Mouse (Mus musculus): ENCODE data around the gene Inpp5k. TPM values are rescaled to one million over a fixed set of nuclear protein-coding genes. Genes with fewer than 3 reads are reported as not detected.

The Inpp5k gene
- polyA plus RNA-seq, 1 experiment = 81.3 TPM

DNA sequence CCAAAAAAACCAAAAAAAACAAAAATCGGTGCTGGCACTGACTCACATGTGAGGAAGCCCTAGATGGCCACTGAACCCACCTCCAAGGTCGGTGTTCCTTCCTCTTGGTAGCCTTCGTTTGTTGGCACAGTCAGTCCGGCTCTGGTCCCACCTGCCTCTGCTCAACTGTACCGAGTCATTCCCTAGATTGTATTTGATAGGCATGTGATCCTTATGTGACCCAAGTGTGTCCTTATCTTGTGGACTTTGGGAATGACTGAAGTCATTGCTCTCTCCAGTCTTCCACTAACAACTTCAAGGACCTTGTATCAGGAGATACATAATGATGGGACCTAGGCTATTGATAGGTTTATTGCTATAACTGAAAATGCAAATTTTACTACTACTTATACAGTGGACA lies 26.0 kb upstream of the Inpp5k start:
- WGBS = 87% methylated on average over 5 of the region's 5 CpGs
- DNase-seq = no peak
- Histone ChIP-seq H3K4me3 (replicated peaks; ENCODE audit: insufficient read depth, low read depth, low read length) (no peak overlapping the region), H3K27me3 (ENCODE audit: control insufficient read depth, insufficient read depth, low read length) (no peaks in the 10 kb centered on the region), H3K27ac (ENCODE audit: insufficient read depth, low read length) (no peak overlapping the region), H3K4me1 (ENCODE audit: control insufficient read depth, insufficient read depth, low read length) (no peaks in the 10 kb centered on the region)
- no peak for TF ChIP-seq POLR2A (IDR thresholded peaks at IDR 0.05; ENCODE audit: borderline replicate concordance, insufficient read depth, low read length)
- TF ChIP-seq CTCF (IDR thresholded peaks at IDR 0.05; ENCODE audit: borderline replicate concordance, insufficient read depth, low read depth, low read length) = no peak

DNA sequence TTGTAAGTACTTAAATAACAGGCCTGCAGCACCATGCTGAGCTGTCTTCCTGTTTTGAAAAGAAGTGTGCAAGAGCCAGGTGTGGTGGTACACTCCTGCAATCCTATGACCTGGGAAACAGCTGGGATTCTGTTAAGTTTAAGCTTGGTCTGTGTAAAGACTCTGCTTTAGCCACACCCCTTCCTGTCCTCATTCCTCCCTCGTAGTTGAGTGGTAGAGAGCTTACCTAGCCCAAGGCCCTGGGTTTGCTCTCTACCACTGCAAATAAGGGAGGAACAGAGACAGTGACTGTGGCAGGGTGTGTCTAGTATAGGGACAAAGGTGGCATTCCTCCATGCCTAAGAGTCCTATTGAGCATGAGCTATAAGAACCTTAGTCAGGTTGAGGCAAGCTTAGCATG lies 25.5 kb upstream of the Inpp5k start:
- 67% methylated on average over 1 of the region's 1 CpGs for WGBS
- Histone ChIP-seq H3K4me3 (replicated peaks; ENCODE audit: insufficient read depth, low read depth, low read length) (no peak overlapping the region), H3K4me1 (ENCODE audit: control insufficient read depth, insufficient read depth, low read length) (no peaks in the 10 kb centered on the region), H3K27me3 (ENCODE audit: control insufficient read depth, insufficient read depth, low read length) (no peaks in the 10 kb centered on the region), H3K27ac (ENCODE audit: insufficient read depth, low read length) (no peak overlapping the region)
- DNase-seq = no peak
- no peak for TF ChIP-seq CTCF (IDR thresholded peaks at IDR 0.05; ENCODE audit: borderline replicate concordance, insufficient read depth, low read depth, low read length)

DNA sequence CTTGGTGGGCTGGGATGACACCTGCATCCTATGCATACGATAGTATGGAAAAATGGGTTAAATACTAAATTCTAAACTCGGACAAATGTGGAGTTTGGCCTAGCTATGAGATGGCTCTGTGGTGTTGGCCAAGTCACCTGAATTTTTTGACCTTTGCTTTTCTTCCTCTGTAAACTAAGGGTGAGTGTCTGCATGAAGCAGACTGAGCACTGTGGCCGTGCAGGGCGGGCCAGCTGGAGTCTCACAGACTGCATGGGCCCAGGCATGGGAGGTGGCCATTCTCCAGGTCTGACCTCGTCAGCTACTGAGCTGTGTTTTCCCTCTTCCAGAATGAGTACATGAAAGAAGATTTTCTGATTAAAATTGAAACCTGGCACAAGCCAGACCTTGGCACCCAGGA lies 22.0 kb upstream of the Inpp5k start:
- TF ChIP-seq CTCF (IDR thresholded peaks at IDR 0.05; ENCODE audit: borderline replicate concordance, insufficient read depth, low read depth, low read length) = no peak
- no peak for TF ChIP-seq POLR2A (IDR thresholded peaks at IDR 0.05; ENCODE audit: borderline replicate concordance, insufficient read depth, low read length)
- no peak for DNase-seq
- H3K4me1 ChIP-seq (ENCODE audit: control insufficient read depth, insufficient read depth, low read length) = no peaks in the 10 kb centered on the region
- H3K27me3 ChIP-seq (ENCODE audit: control insufficient read depth, insufficient read depth, low read length) = no peaks in the 10 kb centered on the region
- 72% methylated on average over 5 of the region's 5 CpGs for WGBS
- no peak overlapping the region for H3K27ac ChIP-seq (ENCODE audit: insufficient read depth, low read length)
- H3K4me3 ChIP-seq (replicated peaks; ENCODE audit: insufficient read depth, low read depth, low read length) = no peak overlapping the region

DNA sequence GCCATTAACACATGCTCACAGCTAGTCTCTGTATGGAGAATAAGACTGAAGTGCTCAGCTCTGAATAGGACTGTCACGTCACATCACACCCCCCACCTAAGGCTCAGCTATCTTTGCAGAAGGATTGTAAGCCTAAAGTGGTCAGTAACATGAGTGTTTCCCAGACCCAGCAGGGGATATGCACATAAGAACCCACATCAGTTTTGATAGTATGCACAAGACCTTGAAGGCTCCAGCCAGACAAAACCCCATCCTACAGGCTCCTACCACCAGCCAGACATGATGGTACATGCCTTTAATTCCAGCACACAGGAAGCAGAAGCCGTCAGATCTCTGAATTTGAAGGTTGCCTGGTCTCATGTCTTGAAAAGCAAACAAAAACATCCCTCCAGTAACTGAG lies 20.8 kb upstream of the Inpp5k start:
- Histone ChIP-seq H3K4me3 (replicated peaks; ENCODE audit: insufficient read depth, low read depth, low read length) (no peak overlapping the region), H3K4me1 (ENCODE audit: control insufficient read depth, insufficient read depth, low read length) (no peaks in the 10 kb centered on the region), H3K27ac (ENCODE audit: insufficient read depth, low read length) (no peak overlapping the region), H3K27me3 (ENCODE audit: control insufficient read depth, insufficient read depth, low read length) (no peaks in the 10 kb centered on the region)
- WGBS = 86% methylated on average over 2 of the region's 2 CpGs
- TF ChIP-seq CTCF (IDR thresholded peaks at IDR 0.05; ENCODE audit: borderline replicate concordance, insufficient read depth, low read depth, low read length) = no peak
- no peak for TF ChIP-seq POLR2A (IDR thresholded peaks at IDR 0.05; ENCODE audit: borderline replicate concordance, insufficient read depth, low read length)
- DNase-seq = no peak

DNA sequence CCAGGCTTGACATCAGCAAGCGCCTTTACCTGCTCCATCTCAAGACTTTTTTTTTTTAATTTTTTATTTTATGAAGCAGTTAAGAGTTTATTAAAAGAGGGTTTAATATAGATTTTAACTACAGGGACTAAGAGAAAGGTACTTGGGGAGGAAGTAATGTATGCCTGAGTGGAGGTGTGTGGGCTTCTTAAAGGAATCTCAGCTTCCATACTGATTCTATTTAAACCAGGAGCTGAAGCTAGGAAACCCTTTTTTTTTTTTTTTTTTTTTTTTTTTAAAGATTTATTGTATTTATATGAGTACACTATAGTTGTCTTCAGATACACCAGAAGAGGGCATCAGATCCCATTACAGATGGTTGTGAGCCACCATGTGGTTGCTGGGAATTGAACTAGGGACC lies 16.0 kb upstream of the Inpp5k start:
- WGBS = 98% methylated on average over 1 of the region's 1 CpGs

DNA sequence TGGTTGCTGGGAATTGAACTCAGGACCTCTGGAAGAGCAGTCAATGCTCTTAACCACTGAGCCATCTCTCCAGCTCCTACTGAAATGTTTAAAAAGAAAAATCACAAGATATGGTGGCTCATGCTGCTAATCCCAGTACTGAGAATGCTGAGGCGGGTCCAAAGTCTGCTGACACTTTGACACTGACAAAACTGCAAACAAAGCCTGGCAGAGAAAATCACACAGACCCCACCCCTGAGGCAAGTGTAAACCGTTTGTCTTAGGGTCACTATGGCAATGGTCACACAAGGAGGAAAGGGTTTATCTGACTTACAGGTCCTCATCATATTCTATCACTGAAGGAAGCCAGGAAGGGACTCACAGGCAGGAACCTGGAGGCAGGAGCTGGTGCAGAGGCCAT lies 15.2 kb upstream of the Inpp5k start:
- peaks cover 10% of the 10 kb centered on the region for H3K4me1 ChIP-seq (ENCODE audit: control insufficient read depth, insufficient read depth, low read length)
- DNase-seq = no peak
- TF ChIP-seq CTCF (IDR thresholded peaks at IDR 0.05; ENCODE audit: borderline replicate concordance, insufficient read depth, low read depth, low read length) (no peak), POLR2A (IDR thresholded peaks at IDR 0.05; ENCODE audit: borderline replicate concordance, insufficient read depth, low read length) (no peak)
- H3K4me3 ChIP-seq (replicated peaks; ENCODE audit: insufficient read depth, low read depth, low read length) = no peak overlapping the region
- no peak overlapping the region for H3K27ac ChIP-seq (ENCODE audit: insufficient read depth, low read length)
- WGBS = 89% methylated on average over 2 of the region's 2 CpGs
- no peaks in the 10 kb centered on the region for H3K27me3 ChIP-seq (ENCODE audit: control insufficient read depth, insufficient read depth, low read length)

More for the DNA sequence above, 16.0 kb upstream of the Inpp5k start:
- H3K4me1 ChIP-seq (ENCODE audit: control insufficient read depth, insufficient read depth, low read length) = peaks cover 2% of the 10 kb centered on the region; the same call in 1 of the 2 replicates
- H3K4me3 ChIP-seq (replicated peaks; ENCODE audit: insufficient read depth, low read depth, low read length) = no peak overlapping the region
- no peak overlapping the region for H3K27ac ChIP-seq (ENCODE audit: insufficient read depth, low read length)
- TF ChIP-seq CTCF (IDR thresholded peaks at IDR 0.05; ENCODE audit: borderline replicate concordance, insufficient read depth, low read depth, low read length) (no peak), POLR2A (IDR thresholded peaks at IDR 0.05; ENCODE audit: borderline replicate concordance, insufficient read depth, low read length) (no peak)
- no peak for DNase-seq
- H3K27me3 ChIP-seq (ENCODE audit: control insufficient read depth, insufficient read depth, low read length) = no peaks in the 10 kb centered on the region

DNA sequence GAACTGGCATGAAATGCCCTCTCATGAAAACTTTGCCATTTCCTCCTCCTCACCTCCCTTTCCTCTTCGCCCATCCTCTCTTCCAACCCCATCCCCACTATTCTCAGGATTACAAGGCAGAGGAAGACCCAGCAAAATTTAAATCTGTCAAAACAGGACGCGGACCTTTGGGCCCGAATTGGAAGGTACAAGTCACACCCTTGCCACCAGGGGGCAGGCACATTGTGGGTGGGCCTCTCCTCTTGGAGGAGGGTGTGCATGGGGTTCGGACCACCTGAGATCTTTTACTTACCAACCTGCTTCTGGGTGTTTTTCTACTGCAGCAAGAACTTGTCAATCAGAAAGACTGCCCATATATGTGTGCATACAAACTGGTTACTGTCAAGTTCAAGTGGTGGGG lies 11.7 kb upstream of the Inpp5k start:
- 81% methylated on average over 5 of the region's 5 CpGs for WGBS
- H3K4me3 ChIP-seq (replicated peaks; ENCODE audit: insufficient read depth, low read depth, low read length) = no peak overlapping the region
- H3K27me3 ChIP-seq (ENCODE audit: control insufficient read depth, insufficient read depth, low read length) = no peaks in the 10 kb centered on the region
- no peak for DNase-seq
- peaks cover 18% of the 10 kb centered on the region for H3K4me1 ChIP-seq (ENCODE audit: control insufficient read depth, insufficient read depth, low read length)
- TF ChIP-seq CTCF (IDR thresholded peaks at IDR 0.05; ENCODE audit: borderline replicate concordance, insufficient read depth, low read depth, low read length) (peak; percentile 34; the same call in 1 of the 2 replicates), POLR2A (IDR thresholded peaks at IDR 0.05; ENCODE audit: borderline replicate concordance, insufficient read depth, low read length) (no peak)
- H3K27ac ChIP-seq (ENCODE audit: insufficient read depth, low read length) = no peak overlapping the region

DNA sequence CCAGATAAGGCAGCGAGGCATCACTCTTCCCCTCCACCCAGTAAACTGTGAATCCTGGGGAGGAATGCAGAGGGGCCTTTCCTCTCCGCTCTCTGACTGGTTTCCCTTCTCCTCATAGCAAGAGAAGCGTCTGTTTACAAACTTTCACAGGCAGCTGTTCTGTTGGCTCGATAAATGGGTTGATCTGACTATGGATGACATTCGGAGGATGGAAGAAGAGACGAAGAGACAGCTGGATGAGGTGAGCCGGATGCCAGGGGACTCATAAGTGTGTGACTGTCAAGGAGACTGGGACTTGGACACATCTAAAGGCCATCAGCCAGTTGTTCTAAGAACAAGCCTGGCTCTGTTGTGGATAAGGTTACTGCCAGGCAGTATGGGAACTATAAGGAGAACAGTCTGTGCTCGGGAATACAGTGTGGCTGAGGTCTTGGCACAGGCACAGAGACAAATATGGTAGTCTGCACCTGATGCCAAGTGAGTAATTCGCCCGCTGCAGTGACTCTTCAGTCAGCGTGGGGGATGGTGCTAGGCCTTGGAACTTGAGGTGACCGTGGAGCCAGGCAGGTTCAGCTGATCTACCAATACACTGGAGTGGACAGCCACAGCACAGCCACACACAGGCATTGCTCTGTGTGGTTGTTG lies 10.5 kb upstream of the Inpp5k start:
- 20% methylated on average over 12 of the region's 12 CpGs for WGBS
- H3K4me3 ChIP-seq (replicated peaks; ENCODE audit: insufficient read depth, low read depth, low read length) = no peak overlapping the region
- peaks cover 18% of the 10 kb centered on the region for H3K4me1 ChIP-seq (ENCODE audit: control insufficient read depth, insufficient read depth, low read length)
- H3K27ac ChIP-seq (ENCODE audit: insufficient read depth, low read length) = peak overlapping the region; percentile 79
- H3K27me3 ChIP-seq (ENCODE audit: control insufficient read depth, insufficient read depth, low read length) = no peaks in the 10 kb centered on the region
- no peak for TF ChIP-seq CTCF (IDR thresholded peaks at IDR 0.05; ENCODE audit: borderline replicate concordance, insufficient read depth, low read depth, low read length)
- TF ChIP-seq POLR2A (IDR thresholded peaks at IDR 0.05; ENCODE audit: borderline replicate concordance, insufficient read depth, low read length) = no peak
- peak; percentile 79 to 90 for DNase-seq
